1 mouse cellular context compared by ENCODE assay signal in the genomic region with DNA sequence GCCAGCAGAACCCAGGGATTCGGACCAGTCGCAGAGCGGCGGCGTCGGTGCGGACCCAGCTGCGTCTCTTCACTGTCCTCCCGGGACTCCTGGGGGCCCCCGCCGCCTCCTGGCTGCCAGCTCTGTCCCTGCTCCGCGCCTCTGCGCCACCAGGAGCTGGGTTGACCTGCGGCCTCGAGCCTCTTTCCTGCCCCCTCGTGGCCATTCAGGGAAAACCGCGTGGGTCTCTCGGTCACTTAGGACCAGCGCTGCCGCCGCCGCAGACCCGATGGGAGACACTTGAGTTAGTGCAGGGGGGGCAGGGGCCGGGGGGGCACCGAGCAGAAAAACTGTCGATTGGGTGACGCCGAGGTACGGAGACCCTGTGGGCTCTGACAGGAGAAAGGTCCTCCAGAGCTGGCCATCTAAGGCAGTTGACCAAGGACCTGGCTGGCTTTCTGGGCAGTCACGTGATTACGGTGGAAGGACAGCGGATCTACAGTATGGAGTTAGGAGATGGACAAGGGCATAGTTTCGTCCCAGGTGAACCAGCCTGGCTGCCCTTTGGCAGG.
TF ChIP-seq lines count a peak whose summit lies in the region.

No protein-coding gene starts in this region.

TF ChIP-seq in CH12.LX, 34 proteins besides CTCF, POLR2A, EP300 and RAD21 (continued from another document):
- TF ChIP-seq BHLHE40 (IDR thresholded peaks at IDR 0.05; ENCODE audit: low read depth, low read length) (peak; percentile 81), ZNF384 (IDR thresholded peaks at IDR 0.05; ENCODE audit: low read depth, low read length) (no peak), IRF4 (IDR thresholded peaks at IDR 0.05; ENCODE audit: low read depth, low read length) (peak; percentile 12; the same call in 1 of the 2 replicates), MEF2A (IDR thresholded peaks at IDR 0.05; ENCODE audit: borderline replicate concordance, low read depth, low read length) (no peak), TBP (conservative IDR thresholded peaks at IDR 0.05; ENCODE audit: low read depth, low read length) (no peak), CHD2 (IDR thresholded peaks at IDR 0.05; ENCODE audit: low read length) (no peak), TCF12 (IDR thresholded peaks at IDR 0.05; ENCODE audit: low read depth, low read length) (no peak), NRF1 (IDR thresholded peaks at IDR 0.05; ENCODE audit: low read depth, low read length) (peak; percentile 45; the same call in 1 of the 2 replicates)
